In the genomic region with DNA sequence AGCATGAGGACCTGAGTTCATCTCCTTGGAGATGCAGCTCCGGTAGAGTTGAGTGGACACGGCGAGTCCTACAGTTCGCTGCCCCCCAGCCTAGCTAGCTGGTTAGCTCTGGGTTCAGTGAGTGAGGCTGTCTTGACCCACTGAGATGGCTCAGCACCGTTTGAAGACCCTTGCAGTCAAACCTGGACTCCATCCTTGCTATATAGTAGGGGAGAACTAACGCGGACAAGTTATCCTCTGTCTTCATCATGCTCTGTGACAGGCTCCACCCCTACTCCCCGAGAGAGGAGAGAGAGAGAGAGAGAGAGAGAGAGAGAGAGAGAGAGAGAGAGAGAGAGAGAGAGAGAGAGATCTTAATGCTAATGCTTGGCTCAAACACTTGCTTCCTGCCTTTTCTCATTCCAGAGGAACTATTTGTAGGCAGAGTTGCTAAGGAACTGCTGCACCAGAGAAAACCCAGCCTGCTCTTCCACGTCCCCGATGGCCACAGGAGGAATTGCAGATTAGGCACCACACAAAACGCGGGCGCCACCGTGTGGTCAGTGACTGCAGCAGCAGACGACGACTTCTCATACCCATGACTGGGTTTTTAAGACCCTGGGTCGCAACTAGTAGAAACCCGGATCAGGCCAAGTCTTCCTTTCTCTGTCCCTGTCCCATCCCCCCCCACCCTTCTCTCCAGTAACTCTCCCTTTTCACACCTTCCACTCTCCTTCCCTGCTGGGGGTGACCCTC, we compare ENCODE assay signal across 1 mouse cellular context.
TF ChIP-seq lines count a peak whose summit lies in the region.

No protein-coding gene starts in this region.

TF ChIP-seq in CH12.LX, 34 proteins besides CTCF, POLR2A, EP300 and RAD21 (continued from another document):
- TF ChIP-seq MAZ (IDR thresholded peaks at IDR 0.05; ENCODE audit: low read depth, low read length) (0 out of 2 replicates have a peak, but pooled peaks have one; percentile 1), KAT2A (IDR thresholded peaks at IDR 0.05; ENCODE audit: insufficient replicate concordance, low read length) (no peak), TCF12 (IDR thresholded peaks at IDR 0.05; ENCODE audit: low read depth, low read length) (no peak), SIN3A (IDR thresholded peaks at IDR 0.05; ENCODE audit: low read length) (peak; percentile 69; the same call in 1 of the 2 replicates), MEF2A (IDR thresholded peaks at IDR 0.05; ENCODE audit: borderline replicate concordance, low read depth, low read length) (0 out of 2 replicates have a peak, but pooled peaks have one; percentile 12), MAFK (IDR thresholded peaks at IDR 0.05; ENCODE audit: insufficient replicate concordance, low read length) (no peak), ELF1 (IDR thresholded peaks at IDR 0.05; ENCODE audit: low read depth, low read length) (peak; percentile 38; the same call in 1 of the 2 replicates), POLR2AphosphoS2 (IDR thresholded peaks at IDR 0.05; ENCODE audit: low read depth, low read length) (no peak), USF2 (conservative IDR thresholded peaks at IDR 0.05; ENCODE audit: low read depth, low read length) (no peak), ZMIZ1 (IDR thresholded peaks at IDR 0.05; ENCODE audit: low read depth, low read length) (no peak), BHLHE40 (IDR thresholded peaks at IDR 0.05; ENCODE audit: low read depth, low read length) (0 out of 2 replicates have a peak, but pooled peaks have one; percentile 5), E2F4 (IDR thresholded peaks at IDR 0.05; ENCODE audit: insufficient replicate concordance, low read depth, low read length) (no peak), CHD2 (IDR thresholded peaks at IDR 0.05; ENCODE audit: low read length) (no peak), JUND (conservative IDR thresholded peaks at IDR 0.05; ENCODE audit: low read depth, low read length) (0 out of 2 replicates have a peak, but pooled peaks have one; percentile 34), ETS1 (conservative IDR thresholded peaks at IDR 0.05; ENCODE audit: low read depth, low read length) (no peak), NRF1 (IDR thresholded peaks at IDR 0.05; ENCODE audit: low read depth, low read length) (no peak), ZNF384 (IDR thresholded peaks at IDR 0.05; ENCODE audit: low read depth, low read length) (no peak), MXI1 (IDR thresholded peaks at IDR 0.05; ENCODE audit: low read depth, low read length) (0 out of 2 replicates have a peak, but pooled peaks have one; percentile 21), ZKSCAN1 (IDR thresholded peaks at IDR 0.05; ENCODE audit: borderline replicate concordance, low read depth, low read length) (no peak), UBTF (IDR thresholded peaks at IDR 0.05; ENCODE audit: low read depth, low read length) (no peak), GABPA (IDR thresholded peaks at IDR 0.05; ENCODE audit: insufficient replicate concordance, low read depth, low read length) (no peak), TBP (conservative IDR thresholded peaks at IDR 0.05; ENCODE audit: low read depth, low read length) (no peak), HCFC1 (IDR thresholded peaks at IDR 0.05; ENCODE audit: low read depth, low read length) (peak; percentile 17; the same call in 1 of the 2 replicates), MYC (IDR thresholded peaks at IDR 0.05; ENCODE audit: low read depth, low read length) (no peak), USF1 (IDR thresholded peaks at IDR 0.05; ENCODE audit: low read depth, low read length) (no peak), RCOR1 (conservative IDR thresholded peaks at IDR 0.05; ENCODE audit: low read depth, low read length) (no peak), MAX (IDR thresholded peaks at IDR 0.05; ENCODE audit: low read length) (0 out of 2 replicates have a peak, but pooled peaks have one; percentile 16), IRF4 (IDR thresholded peaks at IDR 0.05; ENCODE audit: low read depth, low read length) (peak; percentile 37; the same call in 1 of the 2 replicates), SMC3 (IDR thresholded peaks at IDR 0.05; ENCODE audit: low read depth, low read length) (peak; percentile 81), PAX5 (IDR thresholded peaks at IDR 0.05; ENCODE audit: low read length) (no peak), JUN (IDR thresholded peaks at IDR 0.05; ENCODE audit: insufficient read depth, low read depth, low read length) (no peak)
